Mouse (Mus musculus) layer of hippocampus, postnatal 36 days (tissue): Measurements from ENCODE around the gene Trim37. TPM values are rescaled to one million over a fixed set of nuclear protein-coding genes. Genes with fewer than 3 reads are reported as not detected.
A peak's percentile ranks its signal among the peaks of the same experiment; 100 is the strongest.
"Not testable (repeated sequence)": the region's sequence is repeated elsewhere in the genome, so short reads cannot be mapped to it uniquely, and the experiment has no call there.

ENCODE experiments used
- DNase-seq, 2 experiments: peaks; one replicate each; pipeline ENCODE4 v3.0.0; 2022
- total RNA-seq, 2 experiments: library from RNA; stranded (reverse); gene quantifications; 2 replicates each; pipeline ENCODE4 v1.2.3; 2021

Gene Trim37
- total RNA-seq, 2 experiments from 2014 or later = 173 to 210 TPM

DNA sequence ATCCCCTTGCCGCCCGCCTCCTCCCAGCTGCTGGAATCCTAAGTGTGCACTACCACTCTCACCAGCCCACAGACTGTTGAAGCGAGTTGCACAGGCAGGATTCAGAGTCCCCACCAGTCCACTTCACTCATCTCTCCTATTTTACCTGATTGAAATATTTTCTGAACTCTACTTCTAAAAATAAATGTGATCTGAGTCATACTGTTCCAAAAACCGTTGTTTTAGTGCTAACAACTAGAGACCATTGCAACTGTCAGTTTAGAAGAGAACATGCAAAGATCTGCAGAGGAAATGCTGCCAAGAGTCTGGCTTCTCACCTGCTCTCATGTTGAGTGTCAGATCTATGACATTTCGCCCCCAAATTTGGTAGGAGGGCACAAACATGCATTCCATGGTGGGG, 106.5 kb downstream of the Trim37 start:
- no peak for DNase-seq

DNA sequence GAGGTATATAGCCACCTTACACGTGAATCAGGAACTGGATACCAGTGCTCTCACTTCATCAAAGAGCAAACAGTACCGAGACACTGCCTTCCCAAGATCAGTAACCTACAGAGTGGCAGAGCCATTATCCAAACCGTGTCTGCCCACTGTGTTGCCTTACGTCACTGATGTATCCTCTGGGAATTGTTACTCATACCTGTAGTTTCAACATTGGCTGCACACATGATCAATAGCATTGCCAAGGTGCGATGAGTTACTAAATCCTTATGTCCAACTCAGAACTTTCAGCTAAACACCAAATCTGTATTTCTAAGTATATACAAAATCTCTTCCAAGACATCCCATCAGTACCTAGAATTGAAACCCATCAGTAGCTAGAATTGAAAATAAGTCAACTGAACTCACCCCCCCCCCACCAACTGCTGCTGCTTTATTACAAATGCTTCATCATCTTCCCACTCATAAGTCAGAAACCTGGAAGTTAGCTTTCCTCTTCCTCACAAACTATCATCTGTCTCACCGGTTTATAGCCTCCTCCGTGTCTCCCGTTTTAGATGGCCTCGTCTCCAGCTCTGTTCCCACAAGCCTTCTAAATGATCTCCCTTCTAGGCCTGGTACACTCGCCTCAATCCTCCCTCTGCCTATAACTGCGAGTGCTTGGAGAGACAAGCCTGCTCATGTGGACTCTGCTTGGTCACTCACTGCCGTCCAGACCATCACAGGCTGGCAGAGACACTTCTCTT, 108.0 kb downstream of the Trim37 start:
- no peak for DNase-seq

DNA sequence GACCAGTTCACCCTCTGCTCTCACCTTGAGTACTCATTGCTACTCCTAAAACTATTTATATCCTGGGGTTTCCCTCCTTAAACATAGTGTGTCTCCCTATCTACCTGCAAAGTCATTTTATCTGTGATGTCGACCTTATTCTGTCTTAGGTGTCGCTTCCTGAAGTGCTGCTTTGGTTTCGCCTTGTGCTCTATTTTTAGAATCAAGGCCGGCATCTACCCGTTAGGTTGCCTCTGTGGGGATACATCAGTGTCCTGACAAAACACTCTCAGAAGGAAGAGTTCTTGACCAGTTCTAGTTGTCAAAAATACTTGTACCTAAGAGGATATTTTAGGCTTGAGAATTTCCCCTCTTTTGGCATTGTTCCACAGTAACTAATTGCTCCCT, 108.6 kb downstream of the Trim37 start:
- no peak for DNase-seq

DNA sequence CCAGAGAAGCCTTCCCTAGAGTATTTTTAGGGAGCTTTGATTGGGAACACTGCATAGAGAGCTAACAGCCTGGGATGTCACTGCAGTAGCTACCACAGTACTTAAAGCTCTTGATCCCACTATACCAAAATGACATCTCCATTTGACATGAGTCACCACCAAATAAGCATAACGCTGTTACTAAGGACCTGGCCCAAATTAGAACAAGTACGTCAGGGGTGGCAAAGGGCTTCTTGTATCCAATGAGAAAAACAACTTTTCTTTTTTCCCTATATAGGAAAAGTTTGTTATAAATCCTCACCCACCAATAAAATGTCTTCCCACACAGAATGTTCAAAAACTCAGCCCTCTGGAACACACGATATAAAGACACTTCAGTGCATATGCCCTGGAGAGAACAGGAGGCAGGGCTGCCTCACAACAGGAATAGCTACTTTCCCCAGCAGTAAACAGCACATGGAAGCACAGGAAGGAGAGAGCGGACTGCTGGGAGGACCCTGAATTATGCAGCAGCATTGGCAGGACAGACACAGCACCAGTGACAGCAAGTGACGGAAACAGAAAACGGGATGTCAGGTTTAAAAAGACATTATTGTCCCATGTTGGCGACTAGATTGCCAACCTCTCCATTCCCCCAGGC, 112.1 kb downstream of the Trim37 start:
- DNase-seq = peak in 1 of 2 experiments; percentile 37

DNA sequence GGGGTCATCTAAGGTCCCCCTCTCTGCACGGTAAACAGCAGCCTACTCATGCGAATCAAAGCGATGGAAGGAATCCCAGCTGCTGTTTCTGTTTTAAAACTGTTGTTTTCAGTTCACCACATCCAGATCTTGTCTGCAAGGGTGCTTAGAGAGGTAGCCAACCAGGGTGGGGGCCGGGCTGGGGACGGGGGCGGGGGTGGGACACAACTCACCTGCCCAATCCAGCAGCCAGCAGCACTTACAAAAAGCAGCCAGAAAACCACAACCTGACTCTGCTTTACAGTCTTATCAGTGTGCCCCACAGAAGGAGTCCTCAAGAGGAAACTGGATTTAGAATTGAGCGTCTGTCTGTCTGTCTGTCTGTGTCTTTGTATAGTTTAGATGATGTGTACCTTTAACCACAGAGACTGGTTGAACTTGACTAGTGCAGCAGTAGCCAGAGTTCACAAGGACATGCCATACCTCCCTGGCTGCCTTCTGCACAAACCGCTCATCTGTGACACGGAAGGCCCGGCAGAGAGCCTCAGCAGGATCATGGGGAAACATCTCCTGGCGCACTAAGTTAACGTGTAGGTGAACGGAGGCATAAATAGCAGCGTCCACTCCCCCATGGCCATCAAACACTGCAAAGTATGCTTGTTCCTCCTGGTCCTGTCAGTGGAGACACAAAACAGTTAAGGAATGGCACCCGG, 113.4 kb downstream of the Trim37 start:
- no peak for DNase-seq

DNA sequence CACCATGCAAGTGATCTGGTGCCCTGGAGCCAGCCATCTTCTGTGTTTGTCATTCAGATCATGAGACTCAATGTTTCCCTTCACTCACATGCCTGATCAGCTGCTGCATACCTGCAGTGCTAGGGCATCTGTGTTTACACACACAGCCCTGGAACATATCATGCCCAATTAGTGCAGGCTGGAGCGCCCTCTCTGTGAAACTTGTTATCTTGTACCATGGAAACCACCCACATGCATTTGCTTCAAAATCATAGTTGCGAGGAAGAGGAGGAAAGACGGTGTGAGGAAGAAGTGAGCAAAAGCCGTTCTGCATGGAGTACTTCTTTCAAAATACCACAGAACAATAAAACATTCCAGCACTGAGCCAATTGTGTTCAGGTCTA, 113.9 kb downstream of the Trim37 start:
- DNase-seq = peak; percentile 39 to 47

DNA sequence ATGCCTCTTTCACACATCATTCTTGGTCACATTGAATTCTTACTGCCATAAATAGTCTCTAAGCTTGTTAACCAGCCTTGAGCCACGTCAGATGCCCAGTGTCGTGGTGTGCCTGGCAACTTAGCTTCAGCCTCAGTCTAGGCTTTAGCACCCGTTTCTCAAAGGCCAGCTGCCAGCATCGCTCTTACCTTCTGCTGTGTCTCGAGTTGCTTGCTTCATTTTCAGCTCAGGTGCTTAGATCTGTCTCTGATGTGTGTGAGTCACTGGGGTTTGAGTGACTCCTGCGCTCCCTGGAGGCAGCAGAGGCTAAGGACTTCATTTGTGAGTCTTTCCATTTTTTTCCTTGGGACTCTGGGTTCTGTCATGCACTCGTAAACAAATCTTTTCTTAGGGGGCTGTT, 114.4 kb downstream of the Trim37 start:
- no peak for DNase-seq

DNA sequence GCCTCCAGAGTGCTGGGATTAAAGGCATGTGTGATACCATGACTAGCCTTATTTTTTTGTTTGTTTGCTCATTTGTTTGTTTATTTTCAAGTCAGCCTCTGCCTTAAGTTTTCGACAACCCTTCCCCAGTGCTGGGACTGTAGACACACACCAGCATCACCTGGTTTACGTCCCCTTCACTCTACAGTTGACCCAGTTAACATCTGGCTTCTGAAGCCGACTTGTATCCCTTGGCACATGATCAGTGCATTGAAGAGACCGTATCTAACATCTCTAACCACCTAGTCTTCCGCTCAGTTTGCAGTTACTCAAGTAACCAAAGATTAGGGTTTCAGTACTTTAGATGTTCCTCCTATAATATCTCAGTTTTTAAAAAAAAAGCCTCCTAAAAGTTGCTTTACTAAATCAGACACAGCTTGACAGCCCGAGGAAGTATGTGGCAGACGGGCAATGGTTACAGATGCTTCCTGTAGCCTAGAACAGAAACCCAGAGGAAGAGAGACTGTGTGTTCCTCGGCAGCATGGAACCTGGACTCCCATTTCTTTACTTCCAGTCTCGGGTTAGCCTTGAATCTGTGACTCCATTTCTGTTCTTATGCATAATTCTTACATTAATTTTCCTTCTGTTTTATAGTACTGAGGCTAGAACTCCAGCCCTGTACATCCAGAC, 118.4 kb downstream of the Trim37 start:
- DNase-seq = no peak

DNA sequence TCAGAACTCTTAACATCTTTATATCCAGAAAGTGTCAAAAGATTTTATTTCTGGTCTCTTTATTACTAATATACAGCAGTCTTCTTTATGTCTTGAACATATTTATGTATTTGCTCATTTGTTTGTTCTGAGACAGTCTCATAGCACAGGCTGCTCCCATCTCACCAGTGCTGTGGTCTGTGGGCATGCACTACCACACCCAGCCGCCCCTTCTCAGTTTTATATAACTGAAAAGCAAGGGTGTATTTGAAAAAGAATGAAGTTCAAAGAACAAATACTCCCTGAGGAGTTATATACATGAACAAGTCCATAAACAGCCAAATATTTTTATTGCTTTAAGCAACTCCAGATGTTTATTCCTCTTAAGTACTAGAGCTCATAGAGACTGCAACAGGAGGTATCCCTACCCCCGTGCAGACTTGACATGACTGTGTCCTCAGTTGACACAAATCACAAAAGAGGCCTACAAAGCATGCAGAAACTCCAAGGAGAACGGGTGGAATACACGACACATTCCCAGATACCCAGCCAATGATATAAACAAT, 119.3 kb downstream of the Trim37 start:
- DNase-seq = no peak

DNA sequence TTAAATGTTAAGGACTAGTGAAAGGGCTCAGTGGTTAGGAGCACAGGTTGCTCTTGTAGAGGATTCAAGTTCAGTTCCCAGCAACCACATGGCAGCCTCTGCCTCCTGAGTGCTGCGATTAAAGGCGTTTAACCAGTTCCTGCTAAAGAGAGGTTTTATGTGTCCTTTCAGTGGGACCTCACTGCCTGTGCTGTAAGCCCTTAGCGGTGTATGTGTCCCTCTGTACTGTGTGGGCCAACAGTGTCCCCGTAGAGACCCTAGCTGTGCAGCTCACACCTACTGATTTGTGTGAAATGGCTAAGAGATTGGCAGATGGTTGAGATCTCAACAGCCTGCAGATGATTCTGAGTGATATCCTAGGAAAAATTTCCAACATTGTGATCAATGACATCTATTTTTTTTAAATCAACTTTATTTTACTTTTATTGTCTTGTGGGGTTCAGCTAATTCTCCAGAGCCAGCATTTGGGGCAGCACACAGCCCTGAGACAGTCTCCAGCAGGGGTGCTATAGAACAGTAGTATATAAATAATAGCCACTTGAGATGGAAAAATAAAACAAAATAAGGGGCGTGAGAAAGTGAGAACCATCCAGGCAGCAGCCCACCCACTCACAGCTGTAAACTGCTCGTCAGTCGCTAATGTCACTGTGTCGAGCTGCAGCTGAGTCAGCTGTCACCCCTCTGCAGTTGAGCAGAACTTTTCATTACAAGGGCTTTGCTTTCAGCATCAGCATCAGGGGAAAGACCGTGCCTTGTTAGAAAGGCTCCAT, 120.0 kb downstream of the Trim37 start:
- DNase-seq = peak in 1 of 2 experiments; percentile 35

DNA sequence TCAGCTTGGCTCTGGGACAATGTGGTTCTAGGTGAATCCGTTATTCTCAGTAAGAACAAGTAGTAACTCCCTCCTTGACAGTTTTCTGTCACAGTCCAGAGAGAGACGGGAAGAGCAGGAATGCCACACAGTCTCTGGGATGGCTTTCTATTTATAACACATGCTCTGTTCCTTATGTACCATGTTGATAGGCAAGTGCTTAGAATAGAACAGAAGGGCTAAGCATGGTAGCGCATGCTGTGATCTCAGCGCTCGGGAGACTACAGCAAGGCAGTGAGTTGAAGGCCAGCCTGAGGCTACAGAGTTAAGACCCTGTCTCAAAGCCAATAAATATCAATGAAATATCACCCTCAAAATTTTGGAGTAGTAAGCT, 120.6 kb downstream of the Trim37 start:
- DNase-seq = no peak

DNA sequence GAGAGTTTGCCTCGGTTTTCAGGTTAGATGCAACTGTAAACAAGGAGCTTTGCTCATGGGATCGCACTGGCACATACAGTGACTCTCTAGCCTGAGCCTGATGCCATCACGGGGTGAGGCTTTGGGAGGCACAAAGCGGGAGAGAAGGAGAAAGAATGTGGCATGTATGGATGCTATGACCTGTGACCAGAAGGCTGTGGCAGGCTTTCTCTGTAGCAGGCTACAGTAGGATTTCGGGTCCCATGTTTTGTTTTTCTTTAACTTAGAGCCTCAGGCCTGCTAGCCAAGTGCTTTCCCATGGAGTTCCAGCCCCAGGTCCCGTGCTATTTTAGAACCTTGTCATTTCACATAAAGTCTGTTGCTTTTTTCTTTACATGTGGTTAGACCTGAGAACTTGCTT, 123.3 kb downstream of the Trim37 start:
- DNase-seq = no peak

DNA sequence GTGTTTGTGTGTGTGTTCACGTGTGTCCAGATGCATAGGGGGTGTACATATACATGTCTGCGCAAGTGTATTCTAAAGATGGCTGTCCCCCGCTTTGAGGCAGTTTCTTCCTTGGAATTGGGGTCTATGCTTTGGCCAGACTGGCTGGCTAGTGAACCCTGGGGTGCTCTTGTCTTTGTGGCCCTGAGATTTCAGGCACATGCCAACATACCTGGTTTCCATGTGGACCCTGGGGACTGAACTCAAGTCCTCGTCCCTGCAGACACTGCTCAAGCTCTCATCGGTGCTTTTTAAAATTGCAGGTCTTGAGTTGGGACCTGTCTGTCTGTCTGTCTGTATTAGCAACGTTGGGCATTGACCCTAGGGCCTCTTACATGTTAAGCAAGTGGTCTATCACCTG, 126.4 kb downstream of the Trim37 start:
- DNase-seq = no peak

DNA sequence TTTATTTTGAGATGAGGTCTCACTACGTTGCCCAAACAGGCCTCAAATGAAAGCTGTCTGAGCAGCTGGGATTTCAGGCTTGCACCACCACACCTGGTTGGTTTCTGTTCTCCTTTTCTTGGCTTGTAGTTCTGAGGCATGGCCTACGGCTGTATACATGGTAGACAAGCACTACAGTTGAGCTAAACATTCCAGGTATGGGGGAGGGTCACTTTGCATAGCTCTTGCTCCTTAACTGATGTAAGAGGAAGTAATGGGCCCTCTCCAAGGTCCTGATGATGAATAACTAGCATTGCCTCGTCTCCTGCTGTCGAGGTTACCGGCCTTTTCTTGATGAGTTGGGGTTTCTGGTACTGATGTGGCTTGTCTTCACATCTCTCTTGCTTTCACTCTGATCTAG, 127.3 kb downstream of the Trim37 start:
- DNase-seq = no peak

DNA sequence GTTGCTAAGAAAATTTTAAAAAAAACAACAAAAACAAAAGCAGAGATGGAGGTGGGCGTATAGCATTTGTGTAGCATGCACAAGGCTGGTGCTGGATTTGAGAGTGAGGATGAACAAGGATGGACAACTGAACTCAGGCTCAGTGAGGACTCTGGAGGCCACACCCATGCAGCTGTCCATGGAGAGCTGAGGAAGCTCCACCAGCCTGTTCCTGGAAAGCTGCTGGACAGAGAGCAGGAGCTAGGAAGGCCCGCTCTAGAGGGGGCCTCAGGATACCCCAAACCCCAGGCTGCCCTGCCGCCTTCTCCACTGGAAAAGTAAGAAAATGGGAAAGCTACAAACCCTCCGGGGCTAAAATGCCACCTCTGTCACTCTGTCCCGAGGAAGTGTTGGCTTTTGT, 130.4 kb downstream of the Trim37 start:
- DNase-seq = no peak

DNA sequence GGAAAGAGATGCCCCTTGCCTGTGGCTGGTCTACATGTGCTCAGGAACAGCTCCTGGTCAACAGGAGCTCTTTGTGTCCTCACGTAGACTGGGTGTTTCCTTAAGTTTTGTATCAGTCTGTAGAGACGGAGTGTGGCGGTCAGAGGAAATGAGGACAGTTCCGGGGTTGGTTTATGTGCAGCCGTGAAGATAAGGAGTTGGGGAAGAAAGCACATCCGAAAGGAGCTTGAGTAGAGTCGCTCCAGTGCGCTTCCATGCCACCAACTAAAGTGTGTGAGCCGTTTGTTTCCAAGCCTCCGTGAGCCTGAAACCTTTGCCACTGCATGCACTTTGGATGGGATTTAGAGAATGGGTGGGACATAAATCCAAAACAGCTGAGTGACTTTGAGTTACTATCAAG, 132.9 kb downstream of the Trim37 start:
- DNase-seq = no peak

DNA sequence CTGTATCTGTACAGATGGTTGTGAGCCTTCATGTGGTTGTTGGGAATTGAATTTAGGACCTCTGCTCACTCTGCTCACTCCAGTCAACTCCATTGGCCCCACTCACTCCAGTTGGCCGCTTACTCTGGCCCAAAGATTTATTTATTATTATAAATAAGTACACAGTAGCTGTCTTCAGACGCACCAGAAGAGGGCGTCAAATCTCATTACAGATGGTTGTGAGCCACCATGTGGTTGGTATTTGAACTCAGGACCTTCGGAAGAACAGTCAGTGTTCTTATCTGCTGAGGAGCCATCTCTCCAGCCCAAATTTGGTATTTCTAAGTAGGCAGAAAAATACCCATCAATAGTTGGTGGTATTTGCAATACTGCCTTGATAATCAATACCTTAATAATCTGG, 134.8 kb downstream of the Trim37 start:
- not testable (repeated sequence) for DNase-seq

DNA sequence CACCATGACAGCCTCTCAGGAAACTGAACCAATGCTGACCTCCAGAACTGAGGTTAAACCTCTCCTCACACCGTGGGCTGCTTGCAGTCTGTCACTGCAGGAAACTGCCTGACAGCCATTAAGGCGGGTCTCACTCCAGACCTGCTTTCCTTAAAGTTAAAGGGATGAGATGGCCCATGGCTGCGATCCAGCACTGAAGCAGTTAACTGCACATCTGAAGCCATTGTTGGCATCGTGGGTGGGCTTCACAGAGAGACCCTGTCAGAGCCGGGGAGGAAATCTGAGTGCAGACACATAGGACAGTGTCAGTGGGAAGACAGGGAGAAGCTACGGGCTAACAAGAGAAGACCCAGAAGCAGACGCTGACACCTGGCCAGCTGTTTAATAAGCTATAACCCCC, 137.1 kb downstream of the Trim37 start:
- DNase-seq = no peak

DNA sequence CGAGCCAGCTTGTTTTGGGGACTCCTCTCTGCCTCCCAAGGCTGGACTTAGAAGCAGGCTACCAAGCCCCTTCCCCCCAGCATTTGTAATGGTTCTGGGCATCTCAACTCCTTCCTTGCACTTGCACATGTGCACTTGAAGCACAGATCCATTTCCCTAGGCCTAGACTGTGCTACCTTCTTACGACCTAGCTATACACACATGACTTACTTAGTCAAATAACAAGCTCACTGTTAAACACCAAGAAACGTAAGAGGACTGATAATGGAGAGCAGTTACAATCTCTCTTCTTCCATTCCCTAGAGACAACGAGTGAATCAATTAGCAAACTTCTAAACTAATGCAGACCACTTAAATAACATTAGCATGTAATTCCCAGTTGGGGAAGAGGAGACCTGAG, 139.4 kb downstream of the Trim37 start:
- DNase-seq = no peak

DNA sequence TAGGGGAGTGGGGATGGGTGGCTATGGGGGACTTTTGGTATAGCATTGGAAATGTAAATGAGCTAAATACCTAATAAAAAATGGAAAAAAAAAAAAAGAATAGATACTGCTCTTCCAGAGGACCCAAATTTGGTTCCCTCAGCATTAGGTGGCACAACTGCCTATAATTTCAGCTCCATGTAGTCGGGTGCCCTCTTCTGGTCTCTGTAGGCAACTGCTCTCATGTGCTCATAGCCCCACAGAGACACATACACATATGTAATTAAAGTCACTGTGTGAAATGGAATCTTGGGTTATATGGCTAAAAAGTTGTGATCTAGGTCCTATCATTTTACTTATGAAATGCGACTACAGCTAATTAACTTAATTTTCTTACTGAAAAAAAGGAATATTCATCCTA, 141.9 kb downstream of the Trim37 start:
- no peak for DNase-seq
